Mouse (Mus musculus) liver, adult 2 months (tissue): Measurements from ENCODE around the gene 1700016C15Rik.

Source experiments
- CTCF ChIP-seq: fragments of 200-500 bp; IDR thresholded peaks from 2 replicates; pipeline ENCODE4 v1.5.1; 2011; ENCODE audit warnings: low read depth, low read length, control low read depth
- POLR2A ChIP-seq: fragments of 200-500 bp; IDR thresholded peaks from 2 replicates; pipeline ENCODE4 v1.6.1; 2011; ENCODE audit warnings: low read length, control low read depth; ENCODE audit not compliant: insufficient read depth; ENCODE audit errors: extremely low read depth

- no peak for TF ChIP-seq CTCF
- TF ChIP-seq POLR2A = no peak
Measured at GRCm38 (mm10) chr1:177777397-177777796, 47.8 kb downstream of the 1700016C15Rik start.
